Mouse (Mus musculus) thymus, adult 2 months (tissue): ENCODE data around the gene Gng12. TPM values are rescaled to one million over a fixed set of nuclear protein-coding genes. Genes with fewer than 3 reads are reported as not detected.
A peak's percentile ranks its signal among the peaks of the same experiment; 100 is the strongest.

Source experiments
- DNase-seq: peaks from one replicate; pipeline ENCODE4 v3.0.0; 2021
- H3K27ac ChIP-seq: fragments of 200-500 bp; 2 replicates; pipeline ENCODE4 v1.5.1; 2012; ENCODE audit warnings: low read length, control low read depth; ENCODE audit not compliant: control insufficient read depth, insufficient read depth
- H3K27me3 ChIP-seq: fragments of 200-500 bp; 2 replicates; pipeline ENCODE4 v1.6.1; 2012; ENCODE audit warnings: mild to moderate bottlenecking, low read length, moderate library complexity, mixed read lengths; ENCODE audit not compliant: control insufficient read depth, insufficient read depth
- H3K36me3 ChIP-seq: fragments of 200-500 bp; 2 replicates; pipeline ENCODE4 v1.6.1; 2012; ENCODE audit warnings: mild to moderate bottlenecking, low read length, moderate library complexity; ENCODE audit not compliant: control insufficient read depth, insufficient read depth
- H3K4me1 ChIP-seq: fragments of 200-500 bp; replicated peaks from 2 replicates; pipeline ENCODE4 v1.6.1; 2012; ENCODE audit warnings: low read length; ENCODE audit not compliant: control insufficient read depth, insufficient read depth
- H3K4me3 ChIP-seq: fragments of 200-500 bp; 2 replicates; pipeline ENCODE4 v1.5.1; 2012; ENCODE audit warnings: mild to moderate bottlenecking, low read length, control low read depth, moderate library complexity; ENCODE audit not compliant: control insufficient read depth, insufficient read depth
- CTCF ChIP-seq: fragments of 200-500 bp; IDR thresholded peaks from 2 replicates; pipeline ENCODE4 v1.5.1; 2012; ENCODE audit warnings: mild to moderate bottlenecking, control low read depth, low read length, moderate library complexity, borderline replicate concordance; ENCODE audit not compliant: control insufficient read depth, poor library complexity, insufficient read depth; ENCODE audit errors: extremely low read depth
- POLR2A ChIP-seq: fragments of 200-500 bp; IDR thresholded peaks from 2 replicates; pipeline ENCODE4 v1.6.1; 2012; ENCODE audit warnings: mild to moderate bottlenecking, low read length, control low read depth, moderate library complexity; ENCODE audit not compliant: control insufficient read depth, poor library complexity, insufficient read depth; ENCODE audit errors: extremely low read depth
- WGBS: fragments of 180-500 bp; shearing (Covaris S2); methylation state at CpG from one replicate; pipeline ENCODE4 v1.1.7; 2018; 5-methylcytosine and 5-hydroxymethylcytosine counted together
- polyA plus RNA-seq: library from polyadenylated mRNA; depleted of rRNA; stranded (reverse); fragments of >200 nt; gene quantifications from 2 replicates; pipeline ENCODE4 v1.2.3, GENCODE M21; 2012; rRNA removed

Gng12 gene
- polyA plus RNA-seq, result 8.0 and 10.8 TPM in 2 replicates

DNA sequence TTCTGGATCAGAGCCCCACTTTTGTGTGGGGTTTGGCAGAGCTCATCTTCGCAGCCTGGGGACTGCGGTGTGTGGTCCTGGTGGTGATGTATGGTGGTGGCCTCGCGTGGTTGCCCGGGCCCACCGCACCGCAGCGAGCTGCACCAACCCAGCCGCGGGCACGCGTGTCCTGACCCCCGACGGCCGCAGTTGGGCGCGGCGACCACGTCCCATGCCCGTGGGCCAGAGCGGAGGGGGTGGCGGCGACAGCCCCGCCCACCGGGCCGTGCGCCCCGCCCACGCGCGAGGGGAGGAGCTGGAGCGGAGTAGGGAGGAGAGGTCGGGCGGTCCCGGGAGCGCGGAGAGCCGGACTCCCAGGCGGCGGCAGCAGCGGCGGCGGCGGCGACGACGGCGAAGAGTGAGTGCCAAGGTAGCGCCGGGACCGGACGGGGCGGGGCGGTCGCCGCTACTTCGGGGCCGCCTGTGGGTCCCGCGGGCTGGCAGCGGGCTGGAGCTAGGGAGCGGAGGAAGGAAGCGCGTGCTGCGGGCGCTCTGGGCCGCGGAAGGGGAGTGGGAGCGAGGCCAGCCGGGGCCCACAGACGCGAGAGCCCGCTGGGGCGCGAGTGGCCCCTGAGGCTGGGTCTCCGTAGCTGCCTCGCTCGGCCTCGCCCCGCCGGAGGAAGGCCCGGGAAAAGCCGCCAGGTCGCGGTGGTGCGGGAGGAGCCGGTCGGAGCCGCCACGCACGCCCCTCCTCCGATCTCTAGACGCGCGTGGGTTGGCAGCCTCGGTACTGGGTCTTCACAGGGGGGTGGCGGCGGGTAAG lies at the start of gene Gng12:
TSS of gene Gng12 (plus strand) at position 279 of the 802 bp plus-strand sequence.
- no peaks in the 10 kb centered on the region for H3K27me3 ChIP-seq
- whole genome bisulfite sequencing, result under 1% methylated on average over 94 of the region's 98 CpGs
- peak; percentile 90 for DNase-seq
- H3K27ac ChIP-seq, result no peak within 1 kb of the TSS
- H3K36me3 ChIP-seq, result no peaks in the 10 kb centered on the region
- peak within 1 kb of the TSS; percentile 76 for H3K4me3 ChIP-seq
- TF ChIP-seq POLR2A (peak; percentile 52; the same call in 1 of the 2 replicates), CTCF (peak; percentile 53; the same call in 1 of the 2 replicates)
- peaks cover 7% of the 10 kb centered on the region for H3K4me1 ChIP-seq

DNA sequence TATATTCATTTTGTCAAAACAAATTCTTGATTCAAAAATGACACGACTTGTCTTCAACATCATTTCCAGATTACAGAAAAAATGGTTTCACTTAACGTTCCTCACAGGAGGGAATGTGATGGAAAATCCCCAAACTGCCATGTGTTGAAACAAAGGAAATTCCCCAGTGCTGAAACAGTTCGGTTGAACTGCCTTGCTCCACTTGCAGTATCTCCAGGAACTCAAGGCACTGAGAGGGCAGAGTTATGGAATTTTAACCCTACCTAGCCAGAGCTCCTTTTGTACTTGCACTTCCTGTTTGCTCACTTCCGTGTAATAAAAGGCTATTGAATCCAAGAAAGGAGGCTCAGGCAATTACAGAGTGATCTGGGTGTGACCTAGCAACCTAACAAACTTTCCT lies 47.3 kb upstream of the Gng12 start:
- 66% methylated on average over 4 of the region's 4 CpGs for WGBS
- Histone ChIP-seq H3K36me3 (no peaks in the 10 kb centered on the region), H3K4me3 (no peak overlapping the region), H3K4me1 (no peaks in the 10 kb centered on the region), H3K27me3 (no peaks in the 10 kb centered on the region), H3K27ac (no peak overlapping the region)
- no peak for TF ChIP-seq POLR2A
- no peak for TF ChIP-seq CTCF
- DNase-seq, result no peak

DNA sequence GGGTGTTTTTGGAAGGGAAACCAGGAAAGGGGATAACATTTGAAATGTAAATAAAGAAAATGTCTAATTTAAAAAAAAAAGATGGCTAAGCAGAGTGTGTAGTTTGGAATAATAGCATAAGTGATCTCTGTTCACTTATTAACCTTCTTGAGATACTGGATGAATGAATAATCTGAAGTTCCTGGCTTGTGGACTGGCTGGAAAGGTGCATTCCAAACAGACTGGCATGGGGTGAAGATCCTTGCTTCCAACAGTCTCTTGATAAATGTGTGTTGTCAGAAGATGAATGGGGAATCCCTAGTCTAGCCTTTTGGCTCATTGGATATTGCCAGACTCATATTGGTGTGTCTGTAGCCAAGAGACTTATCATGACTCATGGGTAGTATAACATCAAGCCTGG lies 40.0 kb upstream of the Gng12 start:
- H3K27ac ChIP-seq, result no peak overlapping the region
- no peak overlapping the region for H3K4me3 ChIP-seq
- H3K27me3 ChIP-seq, result no peaks in the 10 kb centered on the region
- no peak for DNase-seq
- TF ChIP-seq POLR2A (no peak), CTCF (no peak)
- no peaks in the 10 kb centered on the region for H3K36me3 ChIP-seq
- H3K4me1 ChIP-seq, result no peaks in the 10 kb centered on the region

DNA sequence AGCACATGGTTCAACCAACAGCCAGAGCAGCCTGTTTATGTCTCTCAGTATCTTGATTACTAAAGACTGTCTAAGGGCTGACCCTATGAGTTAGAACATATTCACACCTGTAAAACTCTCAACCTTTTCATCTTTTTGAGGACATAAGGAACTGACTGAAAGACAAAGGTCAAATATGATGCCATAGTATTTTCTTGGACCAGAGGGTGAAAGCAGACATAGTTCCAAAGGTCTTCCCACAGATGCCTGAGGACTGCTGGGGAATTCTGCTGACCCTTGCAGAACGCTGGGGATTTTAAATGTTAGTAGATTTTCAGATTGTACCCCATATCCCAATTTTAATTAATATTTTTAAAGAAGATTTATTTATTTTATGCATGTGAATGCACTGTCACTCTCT lies 37.8 kb upstream of the Gng12 start:
- no peak overlapping the region for H3K4me3 ChIP-seq
- no peaks in the 10 kb centered on the region for H3K4me1 ChIP-seq
- no peaks in the 10 kb centered on the region for H3K27me3 ChIP-seq
- no peak for DNase-seq
- H3K36me3 ChIP-seq, result no peaks in the 10 kb centered on the region
- 93% methylated on average over 1 of the region's 1 CpGs for WGBS
- no peak overlapping the region for H3K27ac ChIP-seq
- TF ChIP-seq POLR2A (no peak), CTCF (no peak)

DNA sequence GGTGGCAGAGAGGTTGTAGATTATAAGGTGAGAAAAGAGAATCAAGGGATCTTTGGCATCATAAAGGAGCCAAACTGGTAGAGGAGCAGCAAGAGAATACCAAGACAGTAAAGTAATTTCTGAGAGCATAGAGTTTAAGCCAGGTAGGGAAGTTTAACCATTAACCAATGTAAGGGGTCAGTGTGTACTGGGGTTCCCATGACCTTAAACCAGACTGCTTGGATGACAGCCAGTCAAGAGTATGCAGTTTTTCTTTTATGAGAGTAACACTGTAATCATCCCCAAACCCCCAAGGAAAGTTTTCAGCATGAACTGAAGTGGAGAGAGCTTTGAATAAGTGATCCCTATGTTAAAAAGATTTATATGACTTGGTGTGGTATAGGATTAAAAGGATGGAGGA lies 36.8 kb upstream of the Gng12 start:
- no peak overlapping the region for H3K4me3 ChIP-seq

DNA sequence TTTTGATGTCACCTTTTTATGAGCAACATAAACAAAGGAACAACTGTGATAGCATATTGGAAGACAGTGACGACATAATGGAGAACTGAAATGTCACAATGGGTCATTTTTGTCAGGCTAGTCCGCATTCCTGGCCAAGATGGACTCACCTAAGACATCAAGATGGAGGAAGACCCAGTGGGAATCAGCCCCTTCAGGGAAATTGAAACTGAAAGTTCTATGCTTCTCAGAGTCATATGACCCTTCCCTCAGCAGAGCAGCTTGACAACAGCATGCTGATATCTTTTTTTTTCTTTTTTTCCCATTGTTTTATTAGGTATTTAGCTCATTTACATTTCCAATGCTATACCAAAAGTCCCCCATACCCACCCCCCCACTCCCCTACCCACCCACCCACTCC lies 31.7 kb upstream of the Gng12 start:
- Histone ChIP-seq H3K27ac (no peak overlapping the region), H3K36me3 (no peaks in the 10 kb centered on the region), H3K4me1 (no peaks in the 10 kb centered on the region), H3K4me3 (no peak overlapping the region), H3K27me3 (no peaks in the 10 kb centered on the region)
- no peak for DNase-seq
- TF ChIP-seq CTCF, result no peak
- no peak for TF ChIP-seq POLR2A
- WGBS, result 96% methylated on average over 2 of the region's 2 CpGs

More for the DNA sequence above, 36.8 kb upstream of the Gng12 start:
- no peaks in the 10 kb centered on the region for H3K36me3 ChIP-seq
- no peak for TF ChIP-seq CTCF
- H3K4me1 ChIP-seq, result no peaks in the 10 kb centered on the region
- H3K27me3 ChIP-seq, result no peaks in the 10 kb centered on the region
- no peak for DNase-seq
- no peak overlapping the region for H3K27ac ChIP-seq
